Mouse (Mus musculus) midbrain, embryonic 13.5 days (tissue): ENCODE results near the gene Dnm1. TPM values are rescaled to one million over a fixed set of nuclear protein-coding genes. Genes with fewer than 3 reads are reported as not detected.
A peak's percentile ranks its signal among the peaks of the same experiment; 100 is the strongest.

Experiments used
- ATAC-seq: fragments of 200-750 bp; cut with Nextera tagmentation; 2 replicates; pipeline ENCODE4 v1.8.0; 2017; ENCODE audit warnings: mild to moderate bottlenecking, moderate TSS enrichment, moderate library complexity
- H3K27ac ChIP-seq: fragments of 300-500 bp; sonication (generic); 2 replicates; pipeline ENCODE4 v1.5.1; 2015; ENCODE audit warnings: inconsistent platforms, mild to moderate bottlenecking, moderate library complexity
- H3K27me3 ChIP-seq: fragments of 300-500 bp; sonication (generic); 2 replicates; pipeline ENCODE4 v1.6.1; 2015; ENCODE audit warnings: mild to moderate bottlenecking, inconsistent platforms
- H3K36me3 ChIP-seq: fragments of 300-500 bp; sonication (generic); 2 replicates; pipeline ENCODE4 v1.6.1; 2015; ENCODE audit warnings: mild to moderate bottlenecking, inconsistent platforms
- H3K4me1 ChIP-seq: fragments of 300-500 bp; sonication (generic); replicated peaks from 2 replicates; pipeline ENCODE4 v1.6.1; 2015; ENCODE audit warnings: inconsistent platforms
- H3K4me2 ChIP-seq: fragments of 300-500 bp; sonication (generic); replicated peaks from 2 replicates; pipeline ENCODE4 v1.6.1; 2015; ENCODE audit warnings: moderate library complexity, mild to moderate bottlenecking, inconsistent platforms
- H3K4me3 ChIP-seq: fragments of 300-500 bp; sonication (generic); replicated peaks from 2 replicates; pipeline ENCODE4 v1.5.1; 2015; ENCODE audit warnings: mild to moderate bottlenecking, inconsistent platforms
- H3K9ac ChIP-seq: fragments of 300-500 bp; sonication (generic); replicated peaks from 2 replicates; pipeline ENCODE4 v1.6.1; 2015; ENCODE audit warnings: mild to moderate bottlenecking, inconsistent platforms
- H3K9me3 ChIP-seq: fragments of 300-500 bp; sonication (generic); 2 replicates; pipeline ENCODE4 v1.6.1; 2016; ENCODE audit warnings: mild to moderate bottlenecking, inconsistent platforms
- WGBS: fragments of 180-500 bp; shearing (Covaris S2); methylation state at CpG from one replicate; pipeline ENCODE4 v1.1.7; 2015; 5-methylcytosine and 5-hydroxymethylcytosine counted together
- polyA plus RNA-seq: library from polyadenylated mRNA; unstranded; fragments of >200 nt; fragmentation: Nextera tagmentation; extraction: Ambion mirVana; gene quantifications from 2 replicates; pipeline ENCODE4 v1.2.1, GENCODE M21; 2015

Dnm1 gene
- polyA plus RNA-seq, 1 experiment from 2014 or later, result 41.2 TPM

DNA sequence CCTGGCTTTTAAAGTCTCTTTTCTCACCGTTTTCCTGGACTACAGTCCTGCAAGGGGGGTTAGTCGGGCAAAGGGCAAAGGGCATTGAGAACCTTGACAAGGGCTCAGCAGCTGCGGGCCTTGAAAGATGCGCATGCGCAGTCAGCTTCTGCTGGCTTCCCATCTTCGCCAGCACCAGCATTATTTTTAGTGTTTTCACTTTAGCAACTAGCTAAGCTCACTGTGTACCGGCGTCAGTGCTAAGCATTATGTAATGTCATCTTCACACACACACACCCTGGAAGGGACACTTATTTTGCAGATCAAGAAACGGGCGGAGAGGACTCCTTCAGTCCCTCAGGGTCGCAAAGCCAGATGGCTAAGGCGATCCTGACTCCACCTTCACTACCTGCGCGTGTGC, 7.6 kb upstream of the Dnm1 start:
- H3K4me2 ChIP-seq, result peak overlapping the region; percentile 59
- H3K4me1 ChIP-seq, result peaks cover 24% of the 10 kb centered on the region
- peak overlapping the region; percentile 34 for H3K4me3 ChIP-seq
- ATAC-seq, result no peak
- H3K36me3 ChIP-seq, result peaks cover 6% of the 10 kb centered on the region
- peak overlapping the region; percentile 46; the same call in 1 of the 2 replicates for H3K9ac ChIP-seq
- H3K27ac ChIP-seq, result no peak overlapping the region
- H3K27me3 ChIP-seq, result peaks cover 11% of the 10 kb centered on the region
- H3K9me3 ChIP-seq, result no peaks in the 10 kb centered on the region
- WGBS, result 7% methylated on average over 14 of the region's 14 CpGs

DNA sequence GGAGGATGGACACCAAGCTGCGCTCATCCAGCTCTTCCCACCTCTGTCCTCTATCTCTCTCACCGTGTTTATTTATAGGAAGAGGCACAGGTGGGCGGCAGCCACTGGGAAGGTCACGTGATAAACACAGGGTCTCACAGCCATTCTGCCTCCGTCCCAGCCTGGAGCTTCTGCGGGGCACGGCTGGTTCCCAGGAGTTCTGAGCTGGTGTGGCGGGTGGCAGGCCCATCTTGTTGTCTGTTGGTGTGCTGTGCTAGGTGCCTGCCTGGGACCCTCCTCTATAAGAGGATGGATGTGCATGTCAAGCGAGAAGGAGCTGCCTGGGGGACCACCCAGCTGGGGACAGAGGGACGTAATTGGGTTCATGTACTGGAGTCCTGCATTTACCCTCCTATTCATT, 5.2 kb upstream of the Dnm1 start:
- Histone ChIP-seq H3K9me3 (no peaks in the 10 kb centered on the region), H3K4me3 (no peak overlapping the region), H3K9ac (no peak overlapping the region), H3K27ac (no peak overlapping the region), H3K4me2 (no peak overlapping the region), H3K36me3 (no peaks in the 10 kb centered on the region), H3K27me3 (peaks cover 11% of the 10 kb centered on the region), H3K4me1 (peaks cover 13% of the 10 kb centered on the region)
- no peak for ATAC-seq
- WGBS, result 78% methylated on average over 10 of the region's 10 CpGs

DNA sequence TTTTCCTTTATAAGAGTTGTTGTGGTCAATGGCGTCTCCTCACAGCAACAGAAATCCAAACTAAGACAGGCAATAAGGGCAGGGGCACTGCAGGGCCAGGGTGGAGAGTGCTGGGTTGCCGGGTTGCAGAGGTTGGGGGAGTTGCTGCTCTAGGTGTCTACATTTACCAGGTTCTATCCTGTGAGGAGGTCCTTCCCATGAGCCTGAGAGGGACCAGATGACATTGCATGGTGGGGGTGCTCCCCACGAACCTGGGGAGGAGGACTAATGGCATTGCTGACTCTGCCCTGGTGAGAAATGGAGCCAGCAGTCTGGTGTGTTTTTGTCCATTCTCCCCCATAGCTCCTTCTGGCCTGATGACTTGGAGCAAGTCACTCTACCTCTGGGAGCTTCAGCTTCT, 4.6 kb upstream of the Dnm1 start:
- Histone ChIP-seq H3K27ac (no peak overlapping the region), H3K4me2 (no peak overlapping the region), H3K9ac (no peak overlapping the region), H3K9me3 (no peaks in the 10 kb centered on the region), H3K4me1 (peaks cover 15% of the 10 kb centered on the region), H3K27me3 (peaks cover 11% of the 10 kb centered on the region), H3K36me3 (no peaks in the 10 kb centered on the region), H3K4me3 (no peak overlapping the region)
- 74% methylated on average over 3 of the region's 3 CpGs for WGBS
- ATAC-seq, result no peak

DNA sequence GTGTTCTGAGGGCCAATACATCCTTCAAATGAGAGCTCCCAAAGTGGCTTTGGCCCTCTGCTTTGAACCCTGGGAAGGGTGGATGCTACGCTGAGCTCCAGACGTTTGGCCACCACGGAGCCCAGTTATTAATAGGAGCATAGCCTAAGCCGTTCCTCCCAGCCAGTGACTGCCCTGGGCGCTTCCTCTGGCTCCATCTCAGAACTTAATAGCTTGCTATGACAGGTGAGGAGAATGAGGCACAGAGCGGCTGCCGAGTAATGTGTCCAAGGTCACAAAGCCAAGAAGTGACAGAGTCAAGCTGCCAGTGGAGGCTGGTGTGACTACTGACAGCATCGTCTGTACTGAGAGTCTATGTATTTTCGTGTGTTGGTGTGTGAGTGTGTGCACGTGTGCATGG, 3.1 kb upstream of the Dnm1 start:
- H3K4me2 ChIP-seq, result no peak overlapping the region
- peaks cover 21% of the 10 kb centered on the region for H3K4me1 ChIP-seq
- 84% methylated on average over 10 of the region's 10 CpGs for WGBS
- H3K9me3 ChIP-seq, result no peaks in the 10 kb centered on the region
- H3K9ac ChIP-seq, result no peak overlapping the region
- H3K27ac ChIP-seq, result no peak overlapping the region
- H3K27me3 ChIP-seq, result peaks cover 3% of the 10 kb centered on the region
- no peak overlapping the region for H3K4me3 ChIP-seq
- H3K36me3 ChIP-seq, result no peaks in the 10 kb centered on the region
- ATAC-seq, result no peak

DNA sequence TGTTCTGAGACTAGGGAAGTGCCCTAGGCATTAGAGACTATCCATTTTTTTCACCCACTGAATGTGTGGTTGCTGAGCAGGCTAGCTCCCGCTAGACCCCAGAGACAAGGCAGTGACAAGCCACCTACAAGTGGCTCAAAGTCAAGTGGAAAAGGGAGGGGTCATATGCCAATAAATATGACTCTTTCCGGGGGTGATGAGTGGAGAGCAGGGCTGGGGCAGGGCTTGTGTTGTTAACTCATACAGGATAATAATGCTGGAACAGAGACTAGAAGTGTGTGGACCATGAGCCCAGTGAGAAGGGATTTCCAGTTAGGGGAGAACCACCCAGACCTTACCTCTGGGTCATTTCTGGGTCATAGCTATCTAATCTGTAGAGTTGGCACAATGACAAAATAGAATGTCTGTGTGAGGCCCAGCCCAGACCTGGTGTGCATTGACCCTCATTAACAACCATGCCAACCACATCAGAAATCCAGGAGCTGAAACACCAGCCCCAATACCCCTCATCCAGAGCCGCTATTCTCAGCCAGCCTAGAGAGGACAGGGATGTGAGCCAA, 1.3 kb upstream of the Dnm1 start:
- 94% methylated on average over 3 of the region's 3 CpGs for WGBS

DNA sequence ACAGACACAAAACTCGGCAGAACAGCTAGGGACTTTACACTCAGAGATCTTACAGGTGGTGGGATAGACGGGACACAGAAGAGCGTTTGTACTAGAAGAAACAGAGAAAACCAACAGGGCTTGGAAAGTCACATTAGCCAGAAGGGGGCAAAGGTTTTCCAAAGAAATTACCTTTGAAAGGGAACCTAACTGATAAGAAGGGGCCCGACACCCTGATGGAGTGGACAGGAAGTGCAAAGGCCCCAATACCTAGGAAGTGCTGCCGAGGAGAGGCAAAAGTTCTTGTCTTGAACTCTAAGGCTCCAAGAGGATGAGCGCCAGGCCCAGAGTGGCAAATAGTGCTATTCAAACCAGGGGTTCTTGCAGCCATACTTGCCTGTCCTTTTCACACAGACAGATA, 698 bp upstream of the Dnm1 start:
- Histone ChIP-seq H3K4me1 (peaks cover 33% of the 10 kb centered on the region), H3K36me3 (no peaks in the 10 kb centered on the region), H3K4me3 (no peak overlapping the region), H3K9ac (no peak overlapping the region), H3K27ac (no peak overlapping the region), H3K9me3 (no peaks in the 10 kb centered on the region), H3K4me2 (no peak overlapping the region), H3K27me3 (no peaks in the 10 kb centered on the region)
- no peak for ATAC-seq
- WGBS, result 75% methylated on average over 6 of the region's 6 CpGs

More for the DNA sequence above, 1.3 kb upstream of the Dnm1 start:
- Histone ChIP-seq H3K27me3 (no peaks in the 10 kb centered on the region), H3K36me3 (no peaks in the 10 kb centered on the region), H3K27ac (no peak overlapping the region), H3K4me2 (no peak overlapping the region), H3K4me1 (peaks cover 33% of the 10 kb centered on the region), H3K4me3 (no peak overlapping the region), H3K9ac (no peak overlapping the region), H3K9me3 (no peaks in the 10 kb centered on the region)
- no peak for ATAC-seq

DNA sequence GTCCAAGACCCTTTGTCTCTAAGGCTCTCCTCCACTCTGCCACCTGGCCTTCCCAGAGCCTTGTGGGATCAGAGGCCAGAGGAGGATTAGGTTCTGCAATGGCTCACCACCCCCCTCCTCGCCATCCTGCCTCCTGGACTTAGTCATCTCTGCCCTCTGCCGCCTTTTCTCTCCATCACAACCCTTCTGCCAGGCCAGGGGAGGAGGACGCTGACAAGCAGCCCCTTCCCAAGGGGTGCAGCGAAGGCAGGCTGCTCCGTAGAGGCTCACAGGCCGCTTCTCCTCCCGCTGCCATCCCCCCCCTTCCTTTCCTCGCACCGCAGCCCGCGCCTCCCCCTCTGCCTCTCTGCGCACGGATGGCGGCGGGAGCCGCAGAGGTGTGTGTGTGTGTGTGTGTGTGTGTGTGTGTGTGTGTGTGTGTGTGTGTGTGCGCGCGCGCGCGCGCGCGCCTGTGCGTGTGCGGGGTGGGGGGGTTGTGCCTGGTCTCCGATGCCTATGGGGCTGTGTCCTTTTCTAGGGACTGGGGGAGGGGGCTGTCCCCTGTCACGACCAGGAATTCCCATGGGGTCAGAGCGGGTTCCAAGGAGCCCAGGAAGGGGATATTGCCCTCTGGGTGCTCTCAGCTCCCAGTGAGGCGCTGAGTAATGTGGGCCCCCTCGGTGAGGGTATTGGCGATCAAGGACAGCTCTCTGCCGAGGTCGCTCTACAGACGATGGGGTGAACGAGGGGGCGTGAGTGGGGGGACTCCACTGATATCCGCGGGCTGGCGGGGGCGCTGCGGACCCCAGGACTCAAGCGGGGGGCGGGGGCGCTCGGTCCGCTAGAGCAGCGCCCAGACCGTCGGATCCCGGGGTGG, 759 bp downstream of the Dnm1 start, which contains the start of gene Ciz1:
Gene Ciz1 (plus strand): TSS at position 177 of the 856 bp plus-strand sequence.
- no peaks in the 10 kb centered on the region for H3K9me3 ChIP-seq
- peak within 1 kb of the TSS; percentile 68 for H3K4me3 ChIP-seq
- H3K27ac ChIP-seq, result peak within 1 kb of the TSS; percentile 95
- no peaks in the 10 kb centered on the region for H3K36me3 ChIP-seq
- no peaks in the 10 kb centered on the region for H3K27me3 ChIP-seq
- H3K9ac ChIP-seq, result peak within 1 kb of the TSS; percentile 91
- 0% methylated on average over 37 of the region's 52 CpGs for WGBS
- H3K4me1 ChIP-seq, result peaks cover 33% of the 10 kb centered on the region
- H3K4me2 ChIP-seq, result peak within 1 kb of the TSS; percentile 76
- peak; percentile 68 for ATAC-seq

DNA sequence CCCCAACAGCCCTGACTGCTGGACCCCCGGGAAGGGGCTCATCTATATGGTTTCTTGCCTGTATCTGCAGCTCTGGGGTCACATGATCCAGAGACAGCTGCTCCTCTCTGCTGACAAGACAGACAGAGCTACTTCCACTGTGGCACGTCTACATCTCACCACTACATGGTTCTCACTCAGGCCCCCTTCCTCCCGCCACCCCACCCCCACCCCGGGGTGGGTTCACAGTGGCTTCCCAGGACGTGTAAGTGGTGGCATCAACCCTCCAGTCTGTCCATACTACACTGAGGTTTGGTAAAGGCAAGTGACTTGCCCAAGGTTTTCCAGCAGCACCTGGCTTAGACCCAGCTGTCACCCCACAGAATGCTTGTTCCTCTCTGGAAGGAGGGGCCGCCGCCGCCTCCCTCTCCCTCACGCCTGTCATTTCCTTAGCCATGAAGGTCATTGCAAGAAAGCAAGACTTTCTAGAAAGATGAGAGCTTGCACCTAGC, 1.6 kb downstream of the Dnm1 start:
- Histone ChIP-seq H3K27ac (peak overlapping the region; percentile 95), H3K27me3 (no peaks in the 10 kb centered on the region), H3K9ac (peak overlapping the region; percentile 91), H3K4me3 (peak overlapping the region; percentile 68), H3K36me3 (no peaks in the 10 kb centered on the region), H3K4me1 (peaks cover 33% of the 10 kb centered on the region), H3K9me3 (no peaks in the 10 kb centered on the region), H3K4me2 (peak overlapping the region; percentile 76)
- 47% methylated on average over 9 of the region's 9 CpGs for WGBS
- ATAC-seq, result peak; percentile 22

DNA sequence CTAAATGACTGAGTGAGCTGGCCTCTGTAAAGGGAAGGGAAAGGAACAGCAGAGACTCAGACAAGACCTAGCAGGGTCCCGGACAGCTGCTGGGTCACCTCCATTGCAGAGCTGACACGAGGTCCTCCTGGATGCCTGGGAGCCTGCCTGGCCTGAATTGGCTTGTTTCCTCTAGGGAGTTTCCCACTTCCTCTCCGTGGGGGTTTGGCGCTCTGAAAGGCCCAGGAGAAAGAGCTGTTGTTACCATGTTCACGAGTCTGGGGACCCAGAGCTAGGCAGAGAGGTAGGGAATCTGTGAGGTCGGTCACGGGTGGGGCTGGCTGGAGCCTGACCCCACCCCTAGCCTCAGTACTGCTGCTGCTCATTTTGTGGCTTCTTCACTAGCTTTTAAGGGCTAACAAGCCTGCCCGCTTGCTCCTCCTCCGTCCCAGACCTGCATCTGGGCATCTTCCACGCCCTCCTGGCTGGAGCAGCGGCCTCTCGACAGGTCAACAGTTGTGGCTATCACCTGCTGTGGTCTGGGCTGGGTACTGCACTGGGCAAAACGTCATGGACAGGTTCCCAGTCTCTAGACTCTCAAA, 2.6 kb downstream of the Dnm1 start:
- H3K4me3 ChIP-seq, result no peak overlapping the region
- WGBS, result 56% methylated on average over 13 of the region's 13 CpGs
- H3K9me3 ChIP-seq, result no peaks in the 10 kb centered on the region
- H3K4me2 ChIP-seq, result peak overlapping the region; percentile 76
- H3K27me3 ChIP-seq, result no peaks in the 10 kb centered on the region
- no peaks in the 10 kb centered on the region for H3K36me3 ChIP-seq
- no peak for ATAC-seq
- peak overlapping the region; percentile 91 for H3K9ac ChIP-seq
- H3K4me1 ChIP-seq, result peaks cover 33% of the 10 kb centered on the region
- no peak overlapping the region for H3K27ac ChIP-seq

DNA sequence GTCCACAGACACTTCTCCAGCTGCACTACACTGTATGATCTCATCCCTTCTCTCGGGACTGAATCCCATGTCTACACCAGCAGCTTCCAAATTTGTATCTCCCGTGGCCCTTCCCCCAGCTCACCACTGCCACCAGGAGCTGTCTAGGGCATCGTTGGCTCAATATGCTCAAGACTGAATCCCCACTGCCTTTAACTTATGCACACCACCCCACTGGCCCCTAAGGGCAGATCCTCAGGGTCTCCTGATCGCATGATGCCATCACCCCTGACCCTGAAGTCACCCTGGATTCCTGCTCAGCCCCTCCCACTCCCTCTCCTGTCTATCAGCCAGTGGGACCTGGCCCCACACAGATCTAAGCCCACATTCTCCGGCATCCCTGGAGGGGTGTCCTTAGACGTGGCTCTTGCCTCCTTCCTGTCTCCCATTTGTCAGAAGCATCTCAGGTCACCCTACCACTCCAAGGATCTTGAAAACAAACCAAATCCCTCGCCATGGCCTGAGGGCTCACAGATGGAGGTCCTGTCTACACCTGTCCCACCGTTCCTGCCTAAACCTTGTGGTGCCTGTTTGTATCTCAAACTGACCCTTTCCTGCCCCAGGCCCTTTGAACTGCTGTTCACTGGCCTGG, 3.4 kb downstream of the Dnm1 start:
- peaks cover 33% of the 10 kb centered on the region for H3K4me1 ChIP-seq
- no peaks in the 10 kb centered on the region for H3K27me3 ChIP-seq
- 67% methylated on average over 8 of the region's 8 CpGs for WGBS
- no peaks in the 10 kb centered on the region for H3K36me3 ChIP-seq
- no peak overlapping the region for H3K4me2 ChIP-seq
- H3K27ac ChIP-seq, result no peak overlapping the region
- H3K9ac ChIP-seq, result no peak overlapping the region; the same call in 1 of the 2 replicates
- no peak overlapping the region for H3K4me3 ChIP-seq
- no peaks in the 10 kb centered on the region for H3K9me3 ChIP-seq
- no peak for ATAC-seq

DNA sequence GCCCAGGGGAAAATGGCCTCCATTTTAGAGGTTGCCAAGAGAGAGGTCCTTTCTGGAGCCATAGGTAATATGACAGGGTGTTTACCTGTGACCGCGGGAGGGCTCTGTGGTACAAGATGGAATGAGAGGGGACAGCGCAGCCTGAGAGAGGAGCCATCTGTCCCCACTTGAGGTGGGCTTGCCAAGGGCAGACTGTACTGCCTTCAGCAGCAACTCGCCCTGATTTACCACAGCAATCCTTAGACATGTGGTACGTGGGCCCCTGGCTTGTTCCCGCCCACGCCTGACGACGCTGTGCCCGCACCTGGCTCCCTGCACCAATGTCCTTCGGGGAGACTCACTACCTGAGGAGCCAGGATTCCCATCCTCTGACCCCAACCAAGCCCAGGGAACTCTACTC, 4.8 kb downstream of the Dnm1 start:
- no peaks in the 10 kb centered on the region for H3K27me3 ChIP-seq
- no peak overlapping the region for H3K4me2 ChIP-seq
- no peak overlapping the region for H3K4me3 ChIP-seq
- ATAC-seq, result no peak
- H3K9me3 ChIP-seq, result no peaks in the 10 kb centered on the region
- H3K9ac ChIP-seq, result no peak overlapping the region
- peaks cover 33% of the 10 kb centered on the region for H3K4me1 ChIP-seq
- no peaks in the 10 kb centered on the region for H3K36me3 ChIP-seq
- 83% methylated on average over 11 of the region's 11 CpGs for WGBS
- H3K27ac ChIP-seq, result no peak overlapping the region

DNA sequence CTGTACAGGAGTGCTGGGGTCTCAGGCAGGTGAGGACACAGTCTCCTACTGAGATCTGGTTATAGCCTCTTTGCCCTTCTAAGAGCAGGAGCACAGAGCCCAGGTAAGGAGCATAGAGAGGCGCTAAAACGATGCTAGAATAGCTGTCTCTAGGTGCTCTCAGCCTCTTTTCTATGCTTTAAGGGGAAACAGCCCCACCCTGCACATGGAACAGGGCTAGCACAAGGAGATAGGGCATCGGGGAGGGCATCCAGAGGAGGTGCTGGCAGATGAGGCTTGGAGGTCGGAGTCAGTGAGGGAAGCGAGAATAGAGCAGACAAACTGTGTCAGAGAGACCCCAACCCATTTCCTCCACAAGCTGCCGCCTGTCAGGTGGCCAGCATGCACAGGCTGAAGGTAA, 6.1 kb downstream of the Dnm1 start:
- Histone ChIP-seq H3K4me2 (no peak overlapping the region), H3K9me3 (no peaks in the 10 kb centered on the region), H3K27me3 (no peaks in the 10 kb centered on the region), H3K27ac (no peak overlapping the region), H3K36me3 (no peaks in the 10 kb centered on the region), H3K9ac (no peak overlapping the region), H3K4me1 (peaks cover 38% of the 10 kb centered on the region), H3K4me3 (no peak overlapping the region)
- WGBS, result 76% methylated on average over 6 of the region's 6 CpGs
- no peak for ATAC-seq
